Mouse (Mus musculus): ENCODE results near the gene Dsn1.
A peak's percentile ranks its signal among the peaks of the same experiment; 100 is the strongest.

The Dsn1 gene

GRCm38 (mm10) chr2:156973316-156974100 is 33.4 kb downstream of the Dsn1 start:
- DNase-seq (ENCODE audit: low spot score in 2 of 2), result peak; percentile 76 to 84

DNA sequence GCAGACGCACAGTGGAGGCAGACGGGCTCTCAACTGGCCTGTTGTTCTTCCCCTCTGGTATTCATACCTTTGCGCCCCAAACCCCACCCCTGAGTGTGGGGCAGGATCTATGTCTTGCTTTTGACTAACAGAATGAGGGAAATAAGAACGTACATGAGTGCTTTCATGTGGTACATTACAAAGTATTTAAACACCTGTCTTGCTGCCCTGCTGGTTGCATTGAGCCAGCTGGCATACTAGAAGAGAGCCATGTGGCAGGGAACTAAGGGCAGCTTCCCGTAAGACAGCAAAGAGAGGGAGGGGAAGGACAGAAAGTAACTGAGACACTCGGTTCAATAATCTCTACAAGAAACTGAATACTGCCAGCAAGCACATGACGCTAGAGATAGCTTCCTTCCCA is 36.7 kb downstream of the Dsn1 start:
- DNase-seq (ENCODE audit: low spot score in 2 of 2), result no peak

DNA sequence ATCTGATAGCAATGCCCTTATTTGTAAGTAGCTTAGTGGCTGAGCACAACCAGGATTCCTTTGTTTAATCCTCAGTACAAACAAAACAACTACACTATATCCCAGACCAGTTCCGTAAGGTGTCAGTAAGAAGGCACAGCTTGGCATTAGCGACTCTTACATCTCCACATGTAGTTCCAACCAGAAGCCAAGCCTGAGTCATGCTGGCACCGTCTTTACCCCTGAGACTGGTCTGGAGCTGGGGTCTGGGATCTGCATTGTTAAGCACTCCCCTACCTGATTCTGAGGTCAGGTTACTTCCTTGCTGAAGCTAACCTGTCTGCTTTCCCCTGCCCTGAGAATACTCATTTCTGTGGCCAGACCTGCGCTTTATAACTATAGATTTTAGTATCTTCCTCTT is 38.5 kb downstream of the Dsn1 start:
- DNase-seq (ENCODE audit: low spot score in 2 of 2), result no peak

- DNase-seq (ENCODE audit: low spot score in 2 of 2), result no peak
Measured at GRCm38 (mm10) chr2:156967388-156967787, 39.6 kb downstream of the Dsn1 start.

GRCm38 (mm10) chr2:156963891-156964290 is 43.1 kb downstream of the Dsn1 start:
- no peak for DNase-seq (ENCODE audit: low spot score in 2 of 2)

DNA sequence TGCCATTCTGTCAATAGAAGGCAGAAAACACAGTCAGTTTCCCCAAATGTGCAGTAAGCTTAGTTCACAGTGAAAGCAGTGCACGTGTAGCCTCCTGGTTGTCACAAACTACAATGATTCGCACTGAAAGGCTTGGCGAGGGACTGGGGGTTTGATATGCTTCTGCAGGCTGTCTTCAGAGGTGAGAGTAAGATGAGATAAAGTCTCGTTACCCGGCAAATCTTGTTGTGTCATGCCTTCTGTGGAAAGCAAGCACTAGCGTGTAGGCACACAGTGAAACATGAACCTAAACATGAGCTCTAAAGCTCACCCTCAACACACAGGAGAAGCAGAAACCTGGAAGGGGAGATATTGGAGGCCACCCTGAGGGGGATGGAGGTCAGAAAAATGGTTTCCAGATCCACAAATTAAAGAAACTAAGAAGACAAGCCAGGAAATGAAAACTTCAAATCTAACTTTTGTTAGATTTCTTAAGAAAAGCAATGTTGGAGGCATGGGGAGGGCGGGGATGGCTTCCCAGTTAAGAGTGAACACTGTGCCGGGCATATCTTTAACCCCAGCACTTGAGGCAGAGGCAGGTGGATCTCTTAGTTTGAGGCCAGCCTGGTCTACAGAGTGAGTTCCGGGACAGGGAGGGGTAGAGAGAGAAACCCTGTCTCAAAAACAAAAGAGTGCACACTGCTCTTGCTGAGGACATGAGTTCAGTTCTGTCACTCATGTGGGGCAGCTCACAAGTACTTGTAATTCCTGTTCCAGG is 48.3 kb downstream of the Dsn1 start:
- no peak for DNase-seq (ENCODE audit: low spot score in 2 of 2)

DNA sequence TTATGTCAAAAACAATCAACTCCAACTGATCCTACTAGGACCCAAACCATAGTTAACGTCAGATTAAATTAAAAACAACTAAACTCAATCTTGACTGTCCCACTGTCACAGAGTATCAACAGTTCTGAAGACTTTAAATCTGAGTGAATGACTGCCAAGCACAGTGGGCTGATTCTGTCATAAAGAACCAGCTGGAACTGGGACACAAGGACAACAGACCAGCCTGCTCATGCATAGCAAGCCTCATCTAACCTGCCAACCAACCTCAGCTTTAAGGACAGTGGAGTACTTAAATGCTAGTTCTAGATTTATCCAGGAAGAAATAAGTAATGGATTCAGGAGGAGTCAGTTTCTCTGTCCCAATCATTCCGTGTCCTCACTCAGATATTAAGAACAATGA is 49.9 kb downstream of the Dsn1 start:
- no peak for DNase-seq (ENCODE audit: low spot score in 2 of 2)

DNA sequence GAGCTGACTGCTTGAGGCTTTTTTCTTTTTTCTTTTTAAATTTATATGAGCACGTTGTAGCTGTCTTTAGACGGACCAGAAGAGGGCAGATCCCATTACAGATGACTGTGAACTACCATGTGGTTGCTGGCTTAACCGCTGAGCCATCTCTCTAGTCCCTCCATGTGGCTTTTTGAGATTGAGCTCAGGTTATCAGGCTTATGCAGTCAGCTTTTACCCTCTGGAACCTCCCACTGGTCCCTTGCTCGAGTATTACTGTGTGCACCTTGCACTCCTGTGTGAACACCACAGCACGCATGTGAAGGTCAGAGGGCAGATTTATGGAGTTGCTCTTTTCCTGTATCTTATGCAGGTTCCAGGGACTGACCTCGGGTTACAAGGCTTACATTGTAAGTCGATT is 50.6 kb downstream of the Dsn1 start:
- no peak for DNase-seq (ENCODE audit: low spot score in 2 of 2)

DNA sequence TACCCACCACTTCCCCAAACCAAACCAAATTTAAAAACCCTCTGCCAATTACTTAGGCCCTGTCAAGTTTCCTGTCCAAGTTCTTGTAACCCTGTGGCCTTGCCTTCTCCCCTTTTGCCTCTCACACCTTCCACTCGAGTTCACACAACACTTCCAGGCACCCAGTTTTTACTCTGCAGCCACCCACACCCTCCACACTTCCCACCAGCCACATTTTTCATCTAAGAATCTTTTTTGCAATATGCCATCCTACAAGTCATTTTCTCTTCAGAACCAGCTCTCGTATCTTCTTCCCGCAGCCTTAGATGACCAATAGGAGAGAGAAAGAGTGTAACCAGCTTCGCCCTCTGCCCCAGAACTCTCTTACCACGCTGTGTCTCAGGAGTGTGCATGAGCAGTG is 52.5 kb downstream of the Dsn1 start:
- DNase-seq (ENCODE audit: low spot score in 2 of 2), result peak in 1 of 2 experiments; percentile 68

DNA sequence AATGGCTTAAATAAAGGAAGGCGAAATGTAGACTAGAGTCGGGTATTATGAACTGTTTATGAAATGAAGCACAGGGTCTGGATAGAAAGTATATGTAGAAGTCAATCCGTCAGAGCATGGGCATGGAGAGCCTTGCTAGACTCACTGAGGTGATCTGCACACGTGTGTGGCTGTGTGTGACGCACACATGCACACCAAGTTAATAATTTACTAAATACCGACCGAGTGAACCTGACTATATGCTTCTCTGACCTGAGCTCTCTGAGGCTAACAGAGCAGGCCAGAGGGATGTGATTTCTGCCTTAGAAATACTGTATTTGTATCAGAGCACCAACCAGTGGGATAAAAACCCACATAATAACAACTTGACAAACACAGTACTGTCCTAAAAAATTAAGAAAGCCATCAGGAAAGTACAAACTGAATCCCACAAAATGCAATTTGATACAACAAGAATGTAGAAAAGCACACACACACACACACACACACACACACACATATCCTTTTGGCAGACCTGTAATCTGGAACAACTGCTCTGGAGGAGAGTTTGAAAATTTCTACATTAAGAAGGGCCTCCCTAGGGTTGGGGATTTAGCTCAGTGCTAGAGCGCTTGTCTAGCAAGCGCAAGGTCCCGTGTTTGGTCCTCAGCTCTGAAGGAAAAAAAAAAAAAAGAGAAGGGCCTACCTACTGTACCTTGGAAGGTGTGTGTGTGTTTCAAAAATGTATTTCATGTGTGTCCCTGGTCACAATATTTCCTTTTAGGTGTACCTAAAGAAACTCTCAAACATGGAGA is 55.5 kb downstream of the Dsn1 start:
- DNase-seq (ENCODE audit: low spot score in 2 of 2), result no peak

DNA sequence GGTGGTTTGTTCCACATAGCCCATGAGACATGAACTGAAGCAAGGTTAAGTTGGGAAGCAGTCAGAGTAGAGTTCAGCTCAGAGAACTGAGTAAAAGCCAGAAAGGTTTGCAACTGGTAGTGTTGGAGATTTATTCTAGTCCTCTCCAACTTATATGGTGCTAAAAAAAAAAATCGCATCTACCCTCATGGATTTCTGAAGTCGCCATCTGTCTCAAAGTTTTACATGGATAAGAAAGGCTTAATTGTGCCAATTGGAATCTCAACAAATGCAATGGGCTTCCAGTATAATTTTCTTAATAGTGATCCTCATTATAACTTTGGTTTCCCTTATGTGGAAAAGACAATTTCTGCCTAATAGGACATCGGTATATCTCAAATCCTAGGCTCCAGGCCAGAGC is 56.1 kb downstream of the Dsn1 start:
- no peak for DNase-seq (ENCODE audit: low spot score in 2 of 2)
